Mouse (Mus musculus) C2C12 (cell line): ENCODE data around the gene Alpl.

ENCODE experiments used
- CEBPB ChIP-seq: IDR thresholded peaks from one replicate; pipeline ENCODE4 v1.6.1; 2011; ENCODE audit warnings: low read depth, mild to moderate bottlenecking, control low read depth, moderate library complexity
- CTCF ChIP-seq: IDR thresholded peaks from one replicate; pipeline ENCODE4 v1.5.1; 2011; ENCODE audit not compliant: control insufficient read depth, insufficient read depth, insufficient read length
- MAX ChIP-seq: IDR thresholded peaks from one replicate; pipeline ENCODE4 v1.6.1; 2011; ENCODE audit warnings: mild to moderate bottlenecking, control low read depth
- MYOG ChIP-seq: IDR thresholded peaks from one replicate; pipeline ENCODE4 v1.6.1; 2011; ENCODE audit not compliant: control insufficient read depth, insufficient read length; ENCODE audit errors: extremely low read depth
- USF1 ChIP-seq: IDR thresholded peaks from one replicate; pipeline ENCODE4 v1.6.1; 2011; ENCODE audit warnings: low read depth, mild to moderate bottlenecking, control low read depth, moderate library complexity

DNA sequence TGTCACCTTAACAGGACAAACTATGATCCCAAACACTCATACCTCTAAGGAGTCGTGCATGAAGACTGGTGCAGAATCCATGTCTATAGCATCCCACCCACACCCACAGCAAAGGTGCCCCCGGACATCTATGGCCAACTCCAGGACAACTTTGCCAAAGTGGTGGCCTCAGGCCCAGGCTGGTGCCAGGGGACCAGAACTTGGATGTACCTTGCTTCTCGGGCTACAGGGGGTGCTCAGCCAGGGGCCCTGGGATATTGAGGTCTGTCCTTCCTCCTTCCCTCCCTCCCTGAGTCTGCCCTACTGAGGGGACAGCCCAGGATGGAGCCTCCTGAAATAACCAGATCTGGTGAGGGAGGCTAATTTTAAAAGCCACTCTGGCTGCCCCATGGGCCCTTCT is 63.8 kb downstream of the Alpl start:
- TF ChIP-seq CTCF (no peak), MAX (no peak), CEBPB (no peak), USF1 (no peak), MYOG (no peak)
